Mouse (Mus musculus) spleen, postnatal 0 days (tissue): Measurements from ENCODE around the gene Pbx4. TPM values are rescaled to one million over a fixed set of nuclear protein-coding genes. Genes with fewer than 3 reads are reported as not detected.

Source experiments
- polyA plus RNA-seq: library from polyadenylated mRNA; unstranded; fragments of >200 nt; fragmentation: Nextera tagmentation; extraction: Ambion mirVana; gene quantifications from 2 replicates; pipeline ENCODE4 v1.2.1, GENCODE M21; 2015

The Pbx4 gene
- 9.5 and 13.5 TPM in 2 replicates for polyA plus RNA-seq

GRCm38 (mm10) chr8:69832298-69832853 lies at the start of gene Pbx4:
Gene Pbx4, plus strand, starts transcription at chr8:69832491.

DNA sequence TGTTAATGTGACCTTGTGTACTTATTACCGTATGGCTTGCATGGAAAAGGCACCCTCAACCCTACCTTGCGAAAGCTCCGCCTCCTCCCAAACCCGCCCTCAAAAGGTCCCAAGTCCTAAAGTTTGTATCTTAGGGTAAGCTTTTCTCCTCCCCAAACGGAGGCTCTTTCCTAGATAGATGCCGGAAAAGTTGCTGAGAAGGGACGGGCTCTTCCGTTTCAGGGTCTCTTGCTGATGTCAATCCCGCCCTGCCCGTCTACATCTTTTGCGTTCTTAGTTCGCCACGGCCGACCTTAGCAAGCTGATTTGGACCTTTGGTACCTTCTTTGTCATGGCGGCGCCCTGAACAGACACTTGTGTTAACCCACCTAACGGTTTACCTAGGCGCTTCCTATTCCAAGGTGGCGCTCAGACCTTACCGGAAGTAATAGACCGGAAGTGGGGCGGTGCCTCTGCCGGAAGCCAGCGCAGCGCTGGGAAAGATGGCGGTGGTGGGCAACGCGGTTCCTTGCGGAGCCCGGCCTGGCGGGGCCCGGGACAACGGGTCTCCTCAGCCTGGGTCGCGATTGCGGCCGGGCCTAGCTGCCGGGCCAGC lies 41.4 kb upstream of the Pbx4 start, which contains the start of the genes Atp13a1 and Zfp866:
Gene Atp13a1, plus strand, starts transcription at position 391 of the 595 bp plus-strand sequence.
Gene Zfp866, minus strand, starts transcription at position 406 of the 595 bp plus-strand sequence.

DNA sequence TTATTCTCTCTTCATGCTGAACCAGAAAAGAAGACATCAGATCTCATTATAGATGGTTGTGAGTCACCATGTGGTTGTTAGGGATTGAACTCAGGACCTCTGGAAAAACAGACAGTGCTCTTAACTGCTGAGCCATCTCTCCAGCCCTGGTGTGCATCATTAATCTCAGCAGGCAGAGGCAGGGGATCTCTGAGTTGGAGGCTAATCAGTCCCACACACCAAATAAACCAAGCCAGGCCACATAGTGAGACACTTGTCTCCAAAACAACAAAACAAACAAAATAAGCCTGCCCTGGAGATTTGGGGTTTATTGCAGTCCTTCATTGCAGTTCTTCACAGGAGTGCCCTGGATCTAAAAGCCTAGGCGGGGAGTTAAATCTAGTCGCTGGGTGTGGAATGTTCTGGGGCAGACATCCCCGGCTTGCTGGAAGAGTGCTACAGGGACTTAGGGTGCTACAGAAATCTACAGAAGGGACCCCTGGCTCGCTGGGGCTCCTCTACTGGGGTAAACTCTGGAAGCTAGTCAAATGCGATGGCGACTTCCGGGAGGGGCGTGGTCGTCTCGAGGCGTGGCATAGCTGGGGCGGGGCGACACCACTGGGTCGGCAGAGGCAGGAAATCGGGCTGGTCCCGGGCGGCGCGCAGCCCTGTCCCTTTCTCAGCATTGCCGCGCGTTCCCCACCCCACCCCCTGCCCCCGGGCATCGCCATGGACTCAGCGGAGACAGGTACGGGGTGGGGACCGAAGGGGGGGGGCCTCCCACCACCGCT lies 24.0 kb upstream of the Pbx4 start, which contains the start of gene Gmip:
Gene Gmip, plus strand, starts transcription at position 586 of the 770 bp plus-strand sequence.

DNA sequence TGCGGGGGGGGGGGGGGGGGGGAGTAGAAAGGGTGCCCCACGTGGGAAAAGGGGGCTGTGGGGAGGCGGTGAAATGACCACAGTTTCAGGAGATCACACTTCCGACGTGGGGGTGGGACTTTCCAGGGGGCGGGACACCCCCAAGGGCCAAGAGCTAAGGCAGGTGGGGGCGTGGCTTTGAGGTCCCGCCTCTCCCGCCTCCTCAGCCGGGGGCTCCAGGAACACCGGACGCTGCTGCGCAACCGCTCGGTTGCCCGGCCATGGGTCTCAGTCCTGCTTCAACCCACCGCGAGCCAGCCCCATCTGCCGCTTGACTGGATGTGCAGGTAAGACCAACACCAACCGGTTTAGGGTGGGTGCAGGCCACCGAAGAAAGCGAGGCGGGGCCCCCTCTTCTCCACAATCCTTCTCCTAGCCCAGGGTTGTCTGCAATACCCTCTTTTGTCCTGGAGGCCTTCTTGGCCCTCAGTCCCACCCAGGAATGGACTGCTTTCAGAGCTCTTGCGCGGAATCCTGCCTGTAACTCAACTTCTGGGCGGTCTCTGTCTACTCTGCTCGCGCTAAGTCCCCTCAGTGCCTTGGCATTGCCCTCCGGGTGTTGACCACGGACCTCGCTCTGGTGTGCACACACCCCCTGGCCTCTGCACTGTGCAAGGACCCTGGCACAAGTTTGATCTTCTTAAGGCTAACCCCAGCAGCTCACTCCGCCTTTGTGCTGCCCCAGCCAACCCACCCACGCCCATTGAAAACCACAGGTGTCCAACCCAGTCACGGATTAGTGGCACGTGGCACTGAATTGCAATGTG lies 9.7 kb upstream of the Pbx4 start, which contains the start of gene Lpar2:
Gene Lpar2, plus strand, starts transcription at position 44 of the 806 bp plus-strand sequence.

DNA sequence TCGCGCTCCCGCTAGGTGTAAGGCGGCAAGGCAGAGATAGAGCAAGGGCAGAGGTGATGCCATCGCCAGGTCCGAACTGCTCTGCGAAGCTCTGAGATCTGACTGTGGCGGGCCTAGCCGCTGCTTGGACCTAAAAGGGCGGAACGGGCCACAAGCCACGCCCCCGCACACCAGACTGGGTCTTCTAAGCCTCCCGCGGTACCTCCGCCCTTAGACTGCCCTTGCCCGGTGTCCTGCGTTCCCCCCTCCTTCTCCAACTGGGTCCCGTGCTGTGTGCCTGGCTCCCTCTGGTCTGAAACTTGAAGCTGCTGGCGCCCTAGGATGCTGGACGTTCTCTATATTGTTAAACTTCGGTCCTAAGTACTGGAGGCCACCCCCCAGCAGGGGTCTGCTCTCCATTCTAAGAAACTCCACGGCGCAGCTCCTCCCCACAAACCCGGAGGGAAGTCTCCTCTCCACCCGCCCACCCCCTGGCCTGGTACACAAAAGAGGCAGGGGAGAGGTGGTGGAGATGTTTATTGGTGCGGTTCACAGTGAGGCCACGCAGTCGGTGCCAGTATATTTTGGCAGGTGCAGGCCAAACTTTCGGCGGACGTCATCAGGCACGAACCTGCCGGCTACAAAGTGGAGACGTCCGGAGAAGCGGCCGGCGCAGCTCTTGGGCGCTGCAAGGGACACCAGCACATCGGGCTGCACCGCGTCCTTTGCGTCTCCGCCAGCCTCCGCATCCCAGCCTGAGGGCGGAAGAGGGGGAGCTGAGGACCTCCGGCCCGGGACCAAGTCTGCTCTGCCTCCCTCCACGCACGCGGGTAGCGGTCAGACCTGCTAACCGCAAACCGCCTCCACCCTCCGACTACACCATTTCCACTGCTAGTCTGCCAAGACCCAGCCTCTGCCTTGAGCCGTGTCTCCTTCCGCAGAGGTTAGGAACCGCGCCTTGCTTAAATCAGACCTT lies 55.3 kb downstream of the Pbx4 start, which contains the start of gene Cilp2:
Gene Cilp2, minus strand, starts transcription at position 399 of the 955 bp plus-strand sequence.

GRCm38 (mm10) chr8:69902163-69903062 lies 70.1 kb downstream of the Pbx4 start, which contains the start of the genes Tssk6, Ndufa13 and Yjefn3:
Gene Tssk6, plus strand, starts transcription at chr8:69902184.
Gene Ndufa13, minus strand, starts transcription at chr8:69902558.
Gene Yjefn3, minus strand, starts transcription at chr8:69902712.

Other genes starting within 250 kb of the Pbx4 start
- 9.2 and 9.7 TPM in 2 replicates for gene Zfp868, start 206.9 kb upstream of the Pbx4 start, polyA plus RNA-seq
- gene Zfp964, start 178.0 kb upstream of the Pbx4 start, polyA plus RNA-seq, result 0.26 and 0.49 TPM in 2 replicates
- 11.7 and 12.9 TPM in 2 replicates for gene Zfp869, start 121.8 kb upstream of the Pbx4 start, polyA plus RNA-seq
- 2.8 and 3.4 TPM in 2 replicates for gene Zfp963, start 82.5 kb upstream of the Pbx4 start, polyA plus RNA-seq
- gene Gm20422, start 57.6 kb upstream of the Pbx4 start, polyA plus RNA-seq, result 0.56 and 1.1 TPM in 2 replicates
- gene Atp13a1, start 41.3 kb upstream of the Pbx4 start, polyA plus RNA-seq, result 17.5 and 20.8 TPM in 2 replicates
- gene Zfp866, start 41.3 kb upstream of the Pbx4 start, polyA plus RNA-seq, result 10.3 and 11.5 TPM in 2 replicates
- 15.3 and 23.6 TPM in 2 replicates for gene Gmip, start 23.8 kb upstream of the Pbx4 start, polyA plus RNA-seq
- 0.11 and 0.17 TPM in 2 replicates for gene Lpar2, start 10.1 kb upstream of the Pbx4 start, polyA plus RNA-seq
- 0.13 and 0.30 TPM in 2 replicates for gene Cilp2, start 55.2 kb downstream of the Pbx4 start, polyA plus RNA-seq
- 3.7 and 4.8 TPM in 2 replicates for gene Tssk6, start 69.7 kb downstream of the Pbx4 start, polyA plus RNA-seq
- 112 TPM in 2 replicates for gene Ndufa13, start 70.1 kb downstream of the Pbx4 start, polyA plus RNA-seq
- 0.34 and 1.4 TPM in 2 replicates for gene Yjefn3, start 70.2 kb downstream of the Pbx4 start, polyA plus RNA-seq
- gene Gatad2a, start 163.9 kb downstream of the Pbx4 start, polyA plus RNA-seq, result 33.0 and 33.7 TPM in 2 replicates
- gene Mau2, start 210.2 kb downstream of the Pbx4 start, polyA plus RNA-seq, result 26.9 and 29.0 TPM in 2 replicates
- 21.6 and 22.8 TPM in 2 replicates for gene Sugp1, start 210.3 kb downstream of the Pbx4 start, polyA plus RNA-seq
- gene Tm6sf2, start 240.4 kb downstream of the Pbx4 start, polyA plus RNA-seq, result 0.29 and 0.35 TPM in 2 replicates